Mouse (Mus musculus): Measurements from ENCODE around the gene Gatad2a.

GRCm38 (mm10) chr8:69957879-69958278 is 38.3 kb downstream of the Gatad2a start:
- TF ChIP-seq CTCF (IDR thresholded peaks at IDR 0.05; ENCODE audit: low read depth) (no peak), EP300 (IDR thresholded peaks at IDR 0.05; ENCODE audit: low read depth) (no peak)
